Mouse (Mus musculus) skeletal muscle tissue, postnatal 0 days (tissue): ENCODE data around the gene Brca1. TPM values are rescaled to one million over a fixed set of nuclear protein-coding genes. Genes with fewer than 3 reads are reported as not detected.

Experiments
- polyA plus RNA-seq: library from polyadenylated mRNA; unstranded; fragments of >200 nt; fragmentation: Nextera tagmentation; extraction: Ambion mirVana; gene quantifications from 2 replicates; pipeline ENCODE4 v1.2.1, GENCODE M21; 2015

Gene Brca1
- 1.0 and 1.8 TPM in 2 replicates for polyA plus RNA-seq

DNA sequence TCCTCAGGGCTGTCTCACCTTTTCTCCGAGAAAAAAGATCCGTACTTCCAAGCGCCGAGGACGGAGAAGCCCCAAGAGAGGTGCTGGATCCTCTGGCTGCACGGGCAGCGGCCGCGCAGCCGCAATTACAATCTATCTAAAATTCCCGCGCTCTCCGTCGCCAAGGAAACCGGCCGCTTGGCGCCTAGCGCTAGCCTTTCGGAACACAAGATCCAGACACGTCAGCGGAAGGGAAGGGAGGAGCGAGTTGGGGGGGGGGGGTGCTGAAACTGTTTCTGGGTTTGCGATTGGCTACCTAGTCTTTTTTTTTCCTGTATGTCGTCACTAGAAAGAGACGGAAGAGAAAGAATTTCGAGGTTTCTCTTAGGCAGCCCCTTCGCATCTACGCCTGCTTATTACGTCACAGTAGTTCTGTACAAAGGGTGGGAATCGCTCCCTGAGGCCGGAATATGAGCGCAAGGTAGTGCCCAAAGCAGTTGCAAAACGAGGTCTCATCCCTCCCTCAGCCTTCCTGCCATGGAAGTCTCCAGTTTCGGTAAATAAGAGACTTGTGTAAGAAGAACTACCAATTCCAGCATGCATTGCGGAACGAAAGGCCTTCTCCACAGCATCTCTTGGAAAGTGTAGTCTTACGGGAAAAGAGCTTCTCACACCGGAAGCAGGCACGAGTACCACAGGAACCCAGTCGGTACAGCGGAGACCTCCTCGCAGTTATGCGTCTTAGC is at the start of gene Brca1, which contains the start of gene Nbr1:
Brca1 (minus strand) TSS at position 205 of the 725 bp plus-strand sequence.
Nbr1 (plus strand) TSS at position 399 of the 725 bp plus-strand sequence.

DNA sequence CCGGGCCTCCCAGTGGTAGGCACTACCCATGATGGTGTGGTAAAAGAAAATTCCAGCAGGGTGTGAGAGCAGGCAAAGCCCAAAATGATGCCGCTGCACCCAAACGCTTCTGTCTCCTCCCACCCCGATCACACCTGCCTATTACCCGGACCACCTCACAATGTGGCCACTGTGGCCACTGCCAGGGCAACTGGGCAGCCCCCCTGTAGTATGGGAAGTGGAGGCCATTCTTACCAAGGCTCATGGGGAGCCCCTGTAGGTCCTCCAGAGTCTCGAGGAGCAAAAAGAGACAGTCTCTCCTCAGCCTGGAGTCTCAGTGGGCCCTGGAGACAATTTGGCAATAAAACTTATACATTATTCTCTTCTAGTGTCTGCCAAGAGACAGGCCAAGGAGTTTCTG is 47.4 kb upstream of the Brca1 start, which contains the start of gene Gm11634:
Gm11634 (minus strand) TSS at position 101 of the 400 bp plus-strand sequence.

DNA sequence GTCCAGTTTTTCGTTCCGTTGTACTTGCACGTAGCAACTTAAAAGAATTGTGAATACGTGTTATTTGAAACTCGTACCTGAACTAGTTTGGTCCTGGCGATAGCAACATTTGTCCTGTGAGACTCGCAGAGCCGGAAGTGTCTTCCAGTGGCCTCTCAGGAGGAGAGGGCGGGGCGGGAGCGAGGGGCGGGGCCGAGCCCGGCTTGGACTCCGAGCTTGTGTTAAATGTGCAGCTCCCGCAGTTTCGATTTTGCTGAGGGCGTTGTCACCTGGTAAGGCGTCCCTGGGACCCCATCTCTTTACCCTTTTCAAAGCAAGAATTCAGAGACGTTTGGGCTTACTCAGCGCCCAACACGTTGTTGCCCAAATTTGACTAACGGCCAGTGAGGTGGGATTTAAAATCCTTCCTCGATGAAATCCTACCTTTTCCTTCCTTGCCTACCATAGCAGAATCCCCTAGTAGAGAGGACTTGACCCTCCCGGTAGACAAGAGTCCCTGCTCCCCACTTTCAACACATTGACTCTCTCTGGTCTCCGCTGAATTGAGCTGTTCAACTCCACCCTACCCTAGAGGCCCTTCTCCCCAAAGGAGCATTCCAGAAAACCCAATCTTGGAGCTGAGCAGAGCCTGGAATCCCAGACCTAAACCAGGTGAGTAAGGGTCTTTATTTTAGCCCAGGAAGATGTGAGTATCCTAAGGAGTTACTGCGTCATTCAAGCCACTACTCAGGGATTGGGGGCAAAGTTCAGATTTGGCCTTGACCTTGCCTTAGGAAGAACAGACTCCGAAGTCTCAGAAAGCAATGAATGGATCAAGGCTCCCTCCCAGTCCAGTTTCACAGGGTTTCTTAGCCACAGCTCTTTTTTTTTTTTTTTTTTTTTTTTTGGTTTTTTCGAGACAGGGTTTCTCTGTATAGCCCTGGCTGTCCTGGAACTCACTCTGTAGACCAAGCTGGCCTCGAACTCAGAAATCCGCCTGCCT is 30.6 kb upstream of the Brca1 start, which contains the start of gene Tmem106a:
Tmem106a (plus strand) TSS at position 189 of the 982 bp plus-strand sequence.

DNA sequence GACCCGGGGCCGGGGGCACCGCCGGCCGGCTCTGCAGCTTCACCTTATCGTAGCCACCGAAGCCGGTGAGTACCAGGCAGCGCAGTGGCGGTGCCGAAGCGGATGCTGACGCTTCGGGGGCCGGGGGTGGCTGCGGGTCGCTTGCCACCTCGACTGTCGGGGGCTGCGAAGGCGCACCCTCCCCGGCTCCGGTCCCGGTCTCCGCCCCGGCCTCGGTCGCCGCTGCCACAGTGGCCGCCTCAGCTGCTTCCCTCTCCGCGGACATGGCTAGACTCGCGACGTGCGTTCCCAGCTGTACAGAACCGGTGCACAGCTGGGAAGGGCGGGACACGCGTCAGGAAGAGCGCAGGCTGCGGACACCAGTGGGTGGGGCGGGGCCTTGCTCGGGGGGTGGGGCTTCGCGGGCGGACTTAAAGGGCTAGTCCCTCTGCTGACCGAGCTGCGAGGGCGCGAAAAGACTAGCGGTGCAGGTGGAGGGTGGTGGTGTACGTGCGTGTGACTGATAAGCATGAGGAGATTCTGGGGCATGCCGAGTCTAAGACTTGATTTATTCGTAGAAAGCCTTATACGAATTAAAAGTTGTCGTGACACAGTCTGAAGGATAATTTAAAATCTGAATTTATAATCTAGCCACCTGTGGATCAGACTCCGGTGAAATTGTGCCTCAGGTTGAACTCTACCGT is 85.7 kb downstream of the Brca1 start, which contains the start of gene Vat1:
Vat1 (minus strand) TSS at position 362 of the 683 bp plus-strand sequence.

DNA sequence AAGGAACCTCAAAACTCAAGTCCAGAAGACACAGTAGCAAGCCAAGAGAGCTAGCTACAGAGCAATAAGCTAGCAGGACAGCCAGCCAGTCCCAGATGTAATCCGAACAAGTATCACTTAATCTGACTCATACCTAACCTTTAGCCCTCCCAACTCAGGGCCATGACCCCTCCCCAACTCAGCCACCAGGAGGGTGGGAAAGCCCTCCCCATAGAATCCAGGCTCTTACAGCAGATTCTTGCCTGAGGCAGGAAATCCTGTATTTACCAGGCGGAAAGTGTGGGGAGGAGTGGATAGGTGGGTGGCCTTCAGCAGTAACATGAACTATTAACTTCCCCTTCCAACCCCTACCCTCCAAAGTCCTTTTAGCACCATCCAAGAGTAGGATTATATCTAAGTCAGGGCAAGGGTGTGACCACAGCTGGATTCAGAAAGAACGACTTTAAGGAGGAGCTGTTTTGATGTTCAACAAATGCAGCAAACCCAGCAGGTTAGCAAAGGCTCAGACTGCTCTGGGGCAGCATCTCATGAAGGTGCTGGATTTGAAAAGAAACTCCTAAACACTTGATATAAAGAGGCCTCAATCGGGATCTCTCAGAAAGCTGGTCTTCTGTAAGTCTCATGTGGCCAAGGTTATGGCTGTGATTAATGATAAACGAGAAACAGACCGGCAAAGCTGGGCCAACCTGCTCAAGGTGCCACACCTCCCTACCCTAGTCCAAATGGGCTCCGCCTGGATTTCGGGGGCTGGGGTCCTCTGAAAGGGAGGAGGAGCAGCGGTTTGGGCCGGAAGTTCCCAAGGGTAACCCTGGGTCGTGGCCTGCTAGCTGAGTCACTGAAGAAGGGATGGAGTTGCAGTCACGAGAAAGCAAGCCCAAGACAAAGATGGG is 87.3 kb downstream of the Brca1 start, which contains the start of gene Rnd2:
Rnd2 (plus strand) TSS at position 789 of the 890 bp plus-strand sequence.

DNA sequence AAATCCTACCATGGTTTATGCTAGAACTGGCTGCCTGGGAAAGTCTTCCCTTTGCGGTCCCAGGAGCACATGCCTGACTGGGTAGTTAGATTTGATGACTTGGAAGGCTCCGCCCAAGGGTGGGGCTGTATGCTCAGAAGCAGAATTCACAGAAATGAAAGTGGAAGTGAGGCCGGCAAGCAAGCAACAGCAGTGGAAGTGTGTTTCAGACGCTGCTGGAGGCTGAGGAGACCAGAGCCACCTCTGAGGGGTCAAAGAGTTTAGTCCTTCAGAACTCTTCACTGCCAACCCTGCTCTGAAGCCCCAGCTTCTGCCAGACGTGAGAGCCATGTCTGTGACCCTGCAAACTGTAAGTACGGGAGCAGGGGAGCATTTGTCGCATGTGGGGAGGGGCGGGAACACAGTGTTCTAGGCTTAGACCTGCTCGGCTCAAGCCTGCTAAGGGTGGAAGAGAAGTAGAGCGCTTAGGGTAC is 103.4 kb downstream of the Brca1 start, which contains the start of gene Ifi35:
Ifi35 (plus strand) TSS at position 134 of the 473 bp plus-strand sequence.

DNA sequence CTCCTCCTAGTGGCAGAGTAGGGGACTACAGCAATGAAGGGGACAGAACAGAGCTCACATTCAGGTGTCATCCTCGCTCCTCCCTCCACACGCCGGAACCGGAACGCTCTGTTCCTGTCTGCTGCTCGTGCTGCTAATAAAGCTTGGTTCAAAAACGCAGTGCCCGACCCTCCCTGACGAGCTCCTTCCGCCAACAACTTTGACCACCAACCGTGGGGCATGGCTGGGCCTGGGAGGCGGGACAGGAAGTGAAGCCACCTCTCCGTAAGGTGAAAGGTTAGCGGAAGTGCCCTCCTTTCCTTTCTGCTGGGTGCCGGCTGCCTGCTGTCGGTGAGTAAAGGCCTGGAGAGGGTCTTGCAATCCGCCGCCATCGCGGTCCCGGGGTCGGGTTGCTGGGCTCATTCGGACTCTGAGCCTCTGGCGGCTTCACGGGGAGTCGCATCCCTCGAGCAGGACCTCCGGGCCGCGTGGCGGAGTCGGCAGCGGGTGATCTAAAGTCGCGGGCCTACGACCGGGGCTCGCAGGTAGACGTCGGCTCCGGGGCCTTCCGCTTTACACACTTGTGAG is 109.5 kb downstream of the Brca1 start, which contains the start of gene Rpl27:
Rpl27 (plus strand) TSS at position 172 of the 567 bp plus-strand sequence.

Other genes with a start within 250 kb of the Brca1 start
- 69.9 and 72.6 TPM in 2 replicates for gene Becn1, start 249.7 kb downstream of the Brca1 start, polyA plus RNA-seq
- 44.9 and 53.1 TPM in 2 replicates for gene Psme3, start 235.7 kb downstream of the Brca1 start, polyA plus RNA-seq
- 0.06 and 0.23 TPM in 2 replicates for gene Aoc2, start 226.9 kb downstream of the Brca1 start, polyA plus RNA-seq
- gene Aoc3, start 221.3 kb downstream of the Brca1 start, polyA plus RNA-seq, result 4.1 and 8.1 TPM in 2 replicates
- 0.09 TPM in 1 of 2 replicates, not detected in the other for gene G6pc, start 184.4 kb downstream of the Brca1 start, polyA plus RNA-seq
- 25.4 and 25.7 TPM in 2 replicates for gene Aarsd1, start 134.3 kb downstream of the Brca1 start, polyA plus RNA-seq
- 3.9 and 7.0 TPM in 2 replicates for gene Gm27029, start 127.2 kb downstream of the Brca1 start, polyA plus RNA-seq
- gene Rundc1, start 126.9 kb downstream of the Brca1 start, polyA plus RNA-seq, result 8.9 and 9.2 TPM in 2 replicates
- 143 and 148 TPM in 2 replicates for gene Ptges3l, start 126.6 kb downstream of the Brca1 start, polyA plus RNA-seq
- 221 and 229 TPM in 2 replicates for gene Rpl27, start 109.7 kb downstream of the Brca1 start, polyA plus RNA-seq
- 14.9 and 17.1 TPM in 2 replicates for gene Ifi35, start 103.5 kb downstream of the Brca1 start, polyA plus RNA-seq
- 3.0 and 3.9 TPM in 2 replicates for gene Rnd2, start 87.0 kb downstream of the Brca1 start, polyA plus RNA-seq
- 22.7 and 30.2 TPM in 2 replicates for gene Vat1, start 85.7 kb downstream of the Brca1 start, polyA plus RNA-seq
- 49.1 and 51.6 TPM in 2 replicates for gene Nbr1, start 194 bp upstream of the Brca1 start, polyA plus RNA-seq
- gene Tmem106a, start 30.3 kb upstream of the Brca1 start, polyA plus RNA-seq, result 6.1 and 8.6 TPM in 2 replicates
- not detected in 2 replicates for gene Gm11634, start 47.3 kb upstream of the Brca1 start, polyA plus RNA-seq
- 21.7 and 27.2 TPM in 2 replicates for gene Rdm1, start 75.2 kb upstream of the Brca1 start, polyA plus RNA-seq
- 2.3 and 3.2 TPM in 2 replicates for gene Arl4d, start 113.6 kb upstream of the Brca1 start, polyA plus RNA-seq
- gene Dhx8, start 181.0 kb upstream of the Brca1 start, polyA plus RNA-seq, result 12.1 and 14.5 TPM in 2 replicates
- gene Etv4, start 233.4 kb upstream of the Brca1 start, polyA plus RNA-seq, result 8.8 and 10.0 TPM in 2 replicates